Mouse (Mus musculus) frontal cortex, postnatal 10 days (tissue): ENCODE measurements at regions not wholly inside any gene's neighbourhood (a gene's known extent, or its start where the extent isn't known, plus 50 kb on each side); places are given as distances from the start of the nearest gene placed in this dataset.

Experiments
- DNase-seq, 2 experiments: peaks; one replicate each; pipeline ENCODE4 v3.0.0; 2022; ENCODE audit warnings: low spot score in 2 of 2, mixed read lengths in 1 of 2

DNA sequence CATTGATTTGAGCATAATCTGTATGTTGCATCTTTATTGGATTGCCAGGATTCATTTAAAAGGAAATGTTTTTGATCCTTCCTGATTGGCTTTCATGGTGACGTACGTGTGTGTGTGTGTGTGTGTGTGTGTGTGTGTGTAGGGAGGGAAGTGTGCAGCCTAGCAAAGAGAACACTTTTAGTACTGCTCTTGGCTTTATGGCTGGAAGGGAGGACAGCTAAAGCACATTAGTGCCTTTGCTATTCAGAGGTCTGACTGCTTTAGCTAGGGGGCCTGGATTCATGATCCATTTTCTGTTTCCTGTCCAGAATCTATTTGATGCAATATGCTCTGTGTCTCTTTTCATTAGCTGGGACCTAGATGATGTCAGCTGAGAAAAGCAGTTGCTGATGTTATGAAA, 155.6 kb upstream of the Itga1 start:
- DNase-seq, result no peak

- DNase-seq, result no peak
Measured at GRCm38 (mm10) chr13:115252541-115252940, 150.8 kb upstream of the Itga1 start.

DNA sequence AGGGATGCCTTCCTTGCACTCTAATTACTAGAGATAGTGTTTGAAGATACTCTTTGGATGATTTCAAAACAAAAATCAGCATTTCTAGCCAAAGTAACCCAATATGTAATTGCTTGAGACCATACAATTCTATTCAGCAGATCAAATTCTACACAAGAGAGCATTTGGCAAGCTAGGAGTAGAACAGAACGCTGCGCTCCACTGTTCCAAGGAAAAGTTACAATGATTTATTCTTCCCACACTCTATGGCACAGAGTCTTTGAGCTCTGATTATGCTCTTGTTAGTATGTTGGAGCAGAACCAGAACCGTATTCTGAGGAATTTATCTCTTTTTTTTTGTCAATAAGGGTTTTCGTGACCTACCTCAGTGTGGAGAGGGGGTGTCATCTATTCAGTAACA, 130.2 kb upstream of the Itga1 start:
- no peak for DNase-seq

- DNase-seq, result peak; percentile 14 to 38
Measured at GRCm38 (mm10) chr13:115230494-115230893, 128.7 kb upstream of the Itga1 start.

GRCm38 (mm10) chr13:115226824-115227223, 125.1 kb upstream of the Itga1 start:
- no peak for DNase-seq

DNA sequence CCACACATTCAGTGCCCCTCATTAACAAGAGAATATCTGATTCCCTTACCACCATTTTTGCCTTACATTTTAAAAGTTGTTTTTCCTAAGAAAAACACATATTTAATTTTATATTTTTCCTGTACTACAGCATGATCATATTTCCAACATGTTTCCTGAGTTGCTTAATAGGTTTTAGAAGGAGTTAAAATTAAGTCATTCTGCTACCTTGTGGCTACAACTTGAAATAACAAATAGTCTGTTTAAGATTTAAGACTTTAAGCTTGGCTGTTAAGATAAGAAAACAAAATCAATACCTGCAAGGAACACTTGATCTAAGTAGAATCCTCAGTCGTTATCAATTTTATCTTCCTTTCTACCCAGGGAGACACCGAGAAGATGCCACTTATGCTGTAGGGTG, 117.9 kb upstream of the Itga1 start:
- no peak for DNase-seq

- DNase-seq, result no peak
Measured at GRCm38 (mm10) chr13:115211285-115211684, 109.5 kb upstream of the Itga1 start.

GRCm38 (mm10) chr13:115210643-115211208, 109.0 kb upstream of the Itga1 start:
- DNase-seq, result peak; percentile 7

GRCm38 (mm10) chr13:115209402-115210192, 107.8 kb upstream of the Itga1 start:
- DNase-seq, result no peak

- no peak for DNase-seq
Measured at GRCm38 (mm10) chr13:115206723-115207122, 105.0 kb upstream of the Itga1 start.

- no peak for DNase-seq
Measured at GRCm38 (mm10) chr13:115199166-115199565, 97.4 kb upstream of the Itga1 start.

DNA sequence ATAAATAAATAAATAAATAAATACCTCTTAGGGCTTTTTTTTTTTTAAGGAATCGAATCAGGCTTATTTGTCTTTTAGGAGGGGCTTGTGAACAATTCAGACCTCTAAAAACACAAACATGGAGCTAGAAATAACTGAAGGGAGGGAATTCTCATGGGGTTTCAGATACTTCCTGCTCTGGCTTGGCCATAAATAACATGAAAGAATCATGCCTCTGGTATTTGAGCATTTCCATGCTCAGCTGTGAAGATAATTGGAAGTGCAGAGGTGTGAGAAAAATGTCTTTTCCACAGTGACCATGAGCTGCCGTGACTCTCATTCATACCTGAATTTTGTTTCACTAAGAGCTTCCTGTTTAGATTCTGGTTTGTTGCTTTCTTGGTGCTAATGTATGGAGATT, 86.3 kb upstream of the Itga1 start:
- no peak for DNase-seq

DNA sequence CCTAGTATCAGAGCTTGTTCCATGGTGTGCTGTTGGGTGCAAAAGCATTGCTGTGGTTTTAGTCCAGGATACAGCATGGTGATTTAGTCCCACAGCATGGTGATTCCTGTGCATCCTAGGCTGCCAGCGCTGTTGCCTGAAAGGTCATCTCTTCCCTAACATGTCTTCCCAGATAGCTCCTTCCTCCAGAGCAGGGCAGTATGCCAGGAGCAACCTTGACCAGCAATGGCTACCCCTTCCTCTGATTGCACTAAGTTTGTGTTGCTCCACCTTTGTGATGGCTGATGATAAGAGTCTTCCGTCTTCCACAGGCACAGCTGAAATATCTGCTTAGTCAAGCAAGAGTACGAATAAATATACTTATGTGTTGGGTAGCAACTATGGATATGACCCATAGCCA, 85.6 kb upstream of the Itga1 start:
- no peak for DNase-seq

DNA sequence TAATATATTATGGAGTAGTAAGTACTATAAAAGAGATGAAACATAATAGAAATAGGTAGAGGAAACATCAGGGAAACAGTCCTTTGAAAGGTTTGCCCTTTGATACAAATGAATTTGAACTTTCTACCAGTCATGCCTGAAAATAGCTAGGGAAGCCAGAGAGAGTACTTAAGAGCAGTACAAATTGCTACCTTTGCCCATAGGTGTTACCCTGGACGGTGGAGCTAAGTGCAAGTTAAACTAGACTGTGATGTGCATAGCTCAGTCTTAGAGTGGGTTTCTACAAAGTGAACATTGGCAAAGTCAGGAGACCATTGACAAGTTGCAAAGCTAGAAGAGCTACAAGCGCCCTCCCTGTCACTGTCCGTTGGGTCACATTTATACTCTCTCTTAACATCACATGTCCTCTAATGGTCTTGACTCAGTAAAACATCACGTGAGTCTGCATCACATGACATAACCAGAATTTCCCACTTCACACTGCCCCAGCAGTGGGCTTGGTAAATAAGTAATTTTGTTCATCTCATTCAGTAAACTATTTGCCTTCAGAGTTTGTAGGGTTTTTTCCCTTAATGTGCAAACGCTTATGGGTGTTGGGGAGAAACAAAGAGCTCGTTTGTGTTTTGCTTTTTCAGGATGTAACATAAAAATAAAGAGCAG, 80.6 kb upstream of the Itga1 start:
- no peak for DNase-seq

GRCm38 (mm10) chr13:115178175-115178917, 76.6 kb upstream of the Itga1 start:
- no peak for DNase-seq

GRCm38 (mm10) chr13:115171347-115172062, 69.7 kb upstream of the Itga1 start:
- no peak for DNase-seq

- no peak for DNase-seq
Measured at GRCm38 (mm10) chr13:115165981-115166380, 64.2 kb upstream of the Itga1 start.

GRCm38 (mm10) chr13:115162689-115163413, 61.1 kb upstream of the Itga1 start:
- DNase-seq, result no peak

GRCm38 (mm10) chr13:115159386-115159785, 57.6 kb upstream of the Itga1 start:
- DNase-seq, result no peak
